Mouse (Mus musculus) heart, embryonic 11.5 days (tissue): Measurements from ENCODE around the gene Olfr403. TPM values are rescaled to one million over a fixed set of nuclear protein-coding genes. Genes with fewer than 3 reads are reported as not detected.
"Not testable (repeated sequence)": the region's sequence is repeated elsewhere in the genome, so short reads cannot be mapped to it uniquely, and the experiment has no call there.

ENCODE experiments used
- ATAC-seq: fragments of 200-750 bp; cut with Nextera tagmentation; replicated peaks from 2 replicates; pipeline ENCODE4 v1.8.0; 2017; ENCODE audit warnings: moderate library complexity; ENCODE audit not compliant: insufficient number of reproducible peaks, low FRiP score, low TSS enrichment
- H3K27ac ChIP-seq: fragments of 300-500 bp; sonication (generic); 2 replicates; pipeline ENCODE4 v1.5.1; 2014; ENCODE audit warnings: mild to moderate bottlenecking, low read depth, low read length
- H3K27me3 ChIP-seq: fragments of 300-500 bp; sonication (generic); 2 replicates; pipeline ENCODE4 v1.6.1; 2014; ENCODE audit warnings: mild to moderate bottlenecking, low read length, mixed read lengths; ENCODE audit not compliant: control insufficient read depth, insufficient read depth
- H3K36me3 ChIP-seq: fragments of 300-500 bp; sonication (generic); 2 replicates; pipeline ENCODE4 v1.6.1; 2014; ENCODE audit warnings: mild to moderate bottlenecking, low read length, moderate library complexity, mixed read lengths; ENCODE audit not compliant: control insufficient read depth, insufficient read depth
- H3K4me1 ChIP-seq: fragments of 300-500 bp; sonication (generic); 2 replicates; pipeline ENCODE4 v1.6.1; 2014; ENCODE audit warnings: low read length; ENCODE audit not compliant: control insufficient read depth, insufficient read depth
- H3K4me2 ChIP-seq: fragments of 300-500 bp; sonication (generic); 2 replicates; pipeline ENCODE4 v1.6.1; 2014; ENCODE audit warnings: mild to moderate bottlenecking, moderate library complexity
- H3K4me3 ChIP-seq: fragments of 300-500 bp; sonication (generic); 2 replicates; pipeline ENCODE4 v1.5.1; 2014; ENCODE audit warnings: low read depth, low read length
- H3K9ac ChIP-seq: fragments of 300-500 bp; sonication (generic); 2 replicates; pipeline ENCODE4 v1.6.1; 2014; ENCODE audit warnings: mild to moderate bottlenecking, low read depth, low read length, moderate library complexity
- H3K9me3 ChIP-seq: fragments of 300-500 bp; sonication (generic); replicated peaks from 2 replicates; pipeline ENCODE4 v1.6.1; 2016; ENCODE audit warnings: low read length; ENCODE audit not compliant: control insufficient read depth
- WGBS: fragments of 180-500 bp; shearing (Covaris S2); extraction: QIAGEN DNeasy Blood & Tissue Kit; methylation state at CpG from one replicate; pipeline ENCODE4 v1.1.7; 2014; ENCODE audit not compliant: insufficient replicate concordance; 5-methylcytosine and 5-hydroxymethylcytosine counted together
- polyA plus RNA-seq: library from polyadenylated mRNA; unstranded; fragments of >200 nt; fragmentation: Nextera tagmentation; extraction: Ambion mirVana; gene quantifications from 2 replicates; pipeline ENCODE4 v1.2.1, GENCODE M21; 2014

Olfr403 gene
- not detected in 2 replicates for polyA plus RNA-seq

DNA sequence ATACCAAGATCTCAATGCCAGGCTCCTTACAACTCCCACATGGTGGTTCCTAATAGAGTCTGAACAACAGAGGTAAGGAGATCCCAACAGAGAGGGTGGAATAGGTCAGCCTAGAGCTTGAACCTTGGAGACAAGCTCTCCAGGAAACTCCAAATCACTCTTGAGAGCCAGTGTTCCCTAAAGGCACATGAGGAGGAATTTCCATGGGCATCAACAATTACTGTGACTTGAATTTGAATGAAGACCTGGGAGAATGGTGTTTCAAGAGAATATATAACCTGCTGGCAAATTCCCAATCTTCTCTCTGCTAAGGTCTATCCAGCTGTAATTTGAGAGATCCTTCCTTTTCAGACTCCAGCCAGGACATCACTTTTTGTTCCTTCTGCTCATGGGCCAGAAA is at the start of gene Olfr403:
Gene Olfr403, plus strand, starts transcription at position 301 of the 400 bp plus-strand sequence.
- ATAC-seq: no peak
- Histone ChIP-seq H3K4me3 (no peak within 1 kb of the TSS), H3K27me3 (no peaks in the 10 kb centered on the region), H3K9me3 (peaks cover 3% of the 10 kb centered on the region), H3K27ac (no peak within 1 kb of the TSS), H3K36me3 (no peaks in the 10 kb centered on the region), H3K4me1 (no peaks in the 10 kb centered on the region), H3K9ac (no peak within 1 kb of the TSS), H3K4me2 (no peak within 1 kb of the TSS)

DNA sequence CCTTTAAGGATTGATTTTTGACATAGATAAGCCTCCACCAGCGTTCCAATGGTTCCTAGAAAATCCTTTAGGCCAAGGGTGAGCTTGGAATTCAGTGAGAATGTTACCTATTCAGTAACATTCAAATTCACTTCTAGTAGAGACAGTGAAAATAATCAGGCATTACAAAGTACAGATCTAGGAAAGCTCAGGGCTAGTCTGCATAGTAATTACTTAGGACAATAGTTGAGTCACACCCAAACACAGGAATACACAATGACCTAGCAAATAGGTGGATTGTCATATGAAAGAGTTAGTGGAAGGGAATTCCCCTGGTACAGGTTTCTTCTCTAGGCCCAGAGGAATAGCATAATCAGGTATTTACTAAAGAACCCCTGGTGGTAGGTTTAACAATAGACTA is 46.0 kb upstream of the Olfr403 start:
- not testable (repeated sequence) for H3K4me2 ChIP-seq, H3K36me3 ChIP-seq, H3K27me3 ChIP-seq, H3K27ac ChIP-seq, H3K4me1 ChIP-seq, H3K4me3 ChIP-seq, ATAC-seq, H3K9ac ChIP-seq
- H3K9me3 ChIP-seq: peaks cover 35% of the 10 kb centered on the region
- WGBS: 12% methylated on average over 1 of the region's 1 CpGs

- Histone ChIP-seq H3K4me2 (no peak overlapping the region), H3K9me3 (peaks cover 26% of the 10 kb centered on the region), H3K27ac (no peak overlapping the region), H3K36me3 (no peaks in the 10 kb centered on the region), H3K9ac (no peak overlapping the region), H3K27me3 (no peaks in the 10 kb centered on the region), H3K4me3 (no peak overlapping the region), H3K4me1 (no peaks in the 10 kb centered on the region)
- ATAC-seq: no peak
Measured at GRCm38 (mm10) chr11:74145866-74146265, 40.2 kb upstream of the Olfr403 start.

- Histone ChIP-seq H3K9me3 (peaks cover 18% of the 10 kb centered on the region), H3K4me3 (no peak within 1 kb of the TSS), H3K27ac (no peak within 1 kb of the TSS), H3K4me2 (no peak within 1 kb of the TSS), H3K36me3 (no peaks in the 10 kb centered on the region), H3K27me3 (no peaks in the 10 kb centered on the region), H3K4me1 (no peaks in the 10 kb centered on the region), H3K9ac (no peak within 1 kb of the TSS)
- WGBS: 67% methylated on average over 3 of the region's 3 CpGs
- ATAC-seq: no peak
Measured at GRCm38 (mm10) chr11:74153229-74153628, 32.8 kb upstream of the Olfr403 start, which contains the start of gene Olfr402. Gene Olfr402 (plus strand): TSS chr11:74153529.

- no peaks in the 10 kb centered on the region for H3K36me3 ChIP-seq
- H3K4me3 ChIP-seq: no peak overlapping the region
- no peaks in the 10 kb centered on the region for H3K4me1 ChIP-seq
- no peak overlapping the region for H3K9ac ChIP-seq
- no peaks in the 10 kb centered on the region for H3K27me3 ChIP-seq
- no peak overlapping the region for H3K27ac ChIP-seq
- no peak overlapping the region for H3K4me2 ChIP-seq
- no peaks in the 10 kb centered on the region for H3K9me3 ChIP-seq
- ATAC-seq: no peak
Measured at GRCm38 (mm10) chr11:74168771-74169170, 17.3 kb upstream of the Olfr403 start.

DNA sequence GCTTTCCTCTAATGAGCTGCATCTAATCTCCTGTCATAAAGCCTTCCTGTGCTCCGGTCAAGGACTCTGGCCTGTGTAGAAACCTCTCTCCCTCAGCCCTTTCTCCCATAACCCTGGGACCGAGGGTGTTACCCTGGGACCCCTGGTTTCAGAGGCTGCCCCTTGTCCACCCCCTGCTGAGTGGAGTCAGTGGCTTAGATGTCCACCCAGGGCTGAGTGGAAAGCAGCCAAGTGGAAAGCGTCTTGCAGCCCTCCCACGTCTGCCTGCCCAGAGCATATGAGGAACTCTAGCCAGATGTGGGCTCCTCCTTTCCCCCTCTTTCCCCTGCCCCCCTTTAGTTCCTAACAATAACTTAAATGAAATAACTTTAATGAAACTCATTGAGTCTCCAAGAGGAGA is 2.9 kb upstream of the Olfr403 start:
- 76% methylated on average over 4 of the region's 4 CpGs for WGBS

DNA sequence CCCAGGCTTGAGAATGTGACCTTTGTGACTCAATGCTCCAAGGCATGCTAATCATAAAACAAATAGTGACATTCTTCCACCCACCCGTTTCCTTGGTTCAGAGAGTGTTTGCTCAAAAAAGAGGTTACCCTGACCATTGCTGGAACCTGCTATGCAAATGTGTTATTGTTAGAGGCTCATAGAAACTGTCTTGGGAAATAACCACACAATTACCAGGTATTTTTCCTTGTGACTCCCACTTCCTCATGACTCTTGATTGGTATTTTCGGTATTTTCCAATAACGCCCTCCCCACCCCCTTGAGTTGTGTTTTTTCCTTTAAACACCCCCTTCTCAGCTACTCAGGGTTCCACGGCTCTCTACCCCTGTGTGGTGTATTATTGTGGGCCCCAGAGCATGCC is 2.3 kb upstream of the Olfr403 start:
- H3K4me3 ChIP-seq: no peak overlapping the region

More for the DNA sequence above, 2.9 kb upstream of the Olfr403 start:
- Histone ChIP-seq H3K27me3 (no peaks in the 10 kb centered on the region), H3K4me2 (no peak overlapping the region), H3K9ac (no peak overlapping the region), H3K36me3 (no peaks in the 10 kb centered on the region), H3K9me3 (peaks cover 3% of the 10 kb centered on the region; the same call in 1 of the 2 replicates), H3K4me1 (no peaks in the 10 kb centered on the region), H3K4me3 (no peak overlapping the region), H3K27ac (no peak overlapping the region)
- no peak for ATAC-seq

DNA sequence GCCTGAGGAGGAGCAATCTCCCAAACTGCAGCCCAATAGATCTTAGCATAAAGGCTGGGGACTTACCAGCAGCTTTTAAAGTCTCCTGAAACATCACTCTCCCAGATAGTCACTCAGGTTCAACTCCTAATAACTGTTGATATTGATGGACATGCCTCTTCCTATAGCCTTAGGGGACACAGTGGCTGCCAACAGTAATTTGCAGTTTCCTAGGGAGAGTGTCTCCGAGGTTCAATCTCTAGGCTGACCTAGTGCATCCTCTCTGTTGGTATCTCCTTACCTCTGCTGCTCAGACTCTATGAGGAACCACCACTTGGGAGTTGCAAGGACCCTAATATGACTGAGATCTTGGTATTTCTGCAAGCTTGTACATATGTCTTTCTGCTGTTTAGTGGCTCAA is 25.2 kb downstream of the Olfr403 start, which contains the start of gene Olfr43:
Gene Olfr43, minus strand, starts transcription at position 101 of the 400 bp plus-strand sequence.
- Histone ChIP-seq H3K4me1 (no peaks in the 10 kb centered on the region), H3K4me2 (no peak within 1 kb of the TSS), H3K9me3 (no peaks in the 10 kb centered on the region), H3K36me3 (no peaks in the 10 kb centered on the region), H3K9ac (no peak within 1 kb of the TSS), H3K27me3 (no peaks in the 10 kb centered on the region), H3K27ac (no peak within 1 kb of the TSS), H3K4me3 (no peak within 1 kb of the TSS)
- WGBS: 28% methylated on average over 1 of the region's 1 CpGs
- no peak for ATAC-seq

More for the DNA sequence above, 2.3 kb upstream of the Olfr403 start:
- Histone ChIP-seq H3K9ac (no peak overlapping the region), H3K27me3 (no peaks in the 10 kb centered on the region), H3K27ac (no peak overlapping the region), H3K9me3 (peaks cover 3% of the 10 kb centered on the region; the same call in 1 of the 2 replicates), H3K36me3 (no peaks in the 10 kb centered on the region), H3K4me2 (no peak overlapping the region), H3K4me1 (no peaks in the 10 kb centered on the region)
- WGBS: 66% methylated on average over 4 of the region's 4 CpGs
- ATAC-seq: no peak

- WGBS: 81% methylated on average over 3 of the region's 3 CpGs
- no peak for ATAC-seq
Measured at GRCm38 (mm10) chr11:74241201-74241600, 55.2 kb downstream of the Olfr403 start.

More at GRCm38 (mm10) chr11:74241201-74241600, 55.2 kb downstream of the Olfr403 start:
- no peaks in the 10 kb centered on the region for H3K36me3 ChIP-seq
- peaks cover 5% of the 10 kb centered on the region; the same call in 1 of the 2 replicates for H3K9me3 ChIP-seq
- no peak overlapping the region for H3K27ac ChIP-seq
- no peaks in the 10 kb centered on the region for H3K4me1 ChIP-seq
- no peaks in the 10 kb centered on the region for H3K27me3 ChIP-seq
- no peak overlapping the region for H3K9ac ChIP-seq
- H3K4me3 ChIP-seq: no peak overlapping the region
- H3K4me2 ChIP-seq: no peak overlapping the region
